Mouse (Mus musculus): ENCODE results near the gene Ap1s2.
A peak's percentile ranks its signal among the peaks of the same experiment; 100 is the strongest.

The Ap1s2 gene

GRCm38 (mm10) chrX:163908337-163909250, at the start of gene Ap1s2:
Gene Ap1s2, plus strand, starts transcription at chrX:163909017.
- DNase-seq, result peak; percentile 96

DNA sequence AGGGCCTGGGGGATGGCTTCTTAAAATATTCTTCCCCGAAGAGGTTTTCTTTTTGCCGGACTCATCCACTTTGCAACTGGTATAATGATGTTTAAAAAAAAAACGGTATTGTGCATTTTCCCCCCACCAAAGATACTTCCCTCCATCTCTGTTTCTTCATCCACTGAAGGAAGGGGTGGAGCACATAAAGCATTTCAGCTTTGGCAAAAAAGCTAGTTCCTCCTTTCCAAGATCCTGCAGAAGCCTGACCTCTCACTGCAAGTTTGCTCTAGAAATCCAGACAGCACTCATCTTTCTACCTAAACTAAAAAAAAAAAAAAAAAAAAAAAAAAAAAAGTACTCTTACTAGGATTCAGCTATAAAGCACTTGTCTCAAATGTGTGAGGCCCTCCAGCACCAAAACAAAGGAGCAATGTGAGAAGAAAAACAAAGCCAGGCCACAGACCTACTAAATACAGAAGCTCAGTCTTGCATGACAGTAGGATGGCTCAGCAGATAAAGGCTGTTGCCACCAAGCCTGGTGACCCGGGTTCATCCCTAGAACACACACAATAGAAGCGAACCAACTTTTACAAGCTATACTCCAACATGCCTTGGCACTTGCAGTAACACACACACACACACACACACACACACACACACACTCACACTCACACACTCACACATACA, 41.0 kb upstream of the Ap1s2 start:
- peak; percentile 13 for DNase-seq

DNA sequence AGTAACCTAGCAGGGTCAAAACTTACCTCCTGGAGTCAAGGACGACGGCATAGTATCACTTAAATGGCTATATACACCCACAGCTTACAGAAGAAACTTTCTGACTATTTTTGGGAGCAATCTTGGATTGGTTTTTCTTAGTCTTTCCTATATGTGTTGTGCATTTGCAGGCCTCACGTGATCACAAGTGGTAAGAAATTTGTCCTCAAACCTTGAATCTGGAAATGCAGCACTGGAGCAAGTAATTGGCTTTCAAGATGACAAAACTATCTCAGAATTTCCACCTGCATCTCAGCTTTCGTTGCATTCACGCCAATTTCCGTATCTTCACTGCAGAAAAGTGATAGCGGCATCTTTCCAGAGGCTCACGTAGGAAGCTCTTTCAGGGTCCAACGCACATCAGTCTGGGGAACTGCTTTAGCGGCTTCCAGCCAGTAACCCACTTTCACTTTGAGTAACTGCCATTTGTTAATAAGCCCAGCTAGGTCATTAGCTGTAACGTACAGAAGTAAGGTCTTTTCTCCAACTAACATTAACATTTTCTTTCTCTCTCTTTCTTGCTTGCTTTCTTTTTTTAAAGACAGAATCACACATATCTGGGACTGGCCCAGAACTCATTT, 40.0 kb upstream of the Ap1s2 start:
- DNase-seq, result no peak

GRCm38 (mm10) chrX:163875932-163876331, 32.9 kb upstream of the Ap1s2 start:
- no peak for DNase-seq

GRCm38 (mm10) chrX:163876636-163877035, 32.2 kb upstream of the Ap1s2 start:
- no peak for DNase-seq

GRCm38 (mm10) chrX:163879039-163879438, 29.8 kb upstream of the Ap1s2 start:
- DNase-seq, result no peak

DNA sequence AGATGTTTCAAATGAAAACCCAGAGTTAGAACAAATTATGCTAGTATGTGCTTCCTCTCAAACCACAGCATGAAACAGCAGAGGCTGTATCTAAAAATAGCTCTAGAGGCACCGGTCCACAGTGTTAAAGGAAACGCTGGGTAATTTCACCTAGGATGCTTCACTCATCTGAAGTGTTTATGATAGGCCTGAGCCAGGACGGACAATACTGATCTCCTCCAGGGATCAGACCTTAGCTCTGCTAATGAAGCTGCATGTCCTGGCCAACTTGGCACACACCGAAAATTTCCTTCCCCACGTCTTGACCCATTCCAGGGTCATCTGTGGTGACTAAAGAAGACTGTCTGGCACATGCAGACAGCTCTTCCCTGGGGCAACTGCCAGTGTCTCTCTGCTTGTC, 29.4 kb upstream of the Ap1s2 start:
- peak; percentile 8 for DNase-seq

GRCm38 (mm10) chrX:163885539-163885981, 23.3 kb upstream of the Ap1s2 start:
- no peak for DNase-seq

DNA sequence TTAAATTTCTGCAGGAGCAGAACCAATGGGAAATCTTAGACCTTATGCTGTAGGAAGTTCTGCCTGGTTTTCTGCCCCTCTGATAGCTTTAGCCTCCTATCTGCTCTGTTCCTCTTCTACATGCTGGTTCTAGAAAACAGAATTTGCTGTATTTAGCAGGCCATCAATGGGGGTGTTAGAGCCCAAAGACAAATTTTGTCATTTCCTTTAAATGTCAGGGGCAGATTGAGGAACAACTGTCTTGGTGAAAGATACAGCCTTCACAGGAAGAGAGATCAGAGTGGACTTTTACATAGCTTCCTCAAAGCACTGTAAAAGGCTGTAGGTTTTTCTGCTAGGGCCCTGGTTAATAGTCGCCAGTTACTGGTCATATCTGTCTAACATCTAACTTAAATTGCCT, 11.5 kb upstream of the Ap1s2 start:
- no peak for DNase-seq

GRCm38 (mm10) chrX:163899431-163900020, 9.3 kb upstream of the Ap1s2 start:
- peak; percentile 11 for DNase-seq

GRCm38 (mm10) chrX:163906861-163907260, 2.0 kb upstream of the Ap1s2 start:
- DNase-seq, result no peak

- DNase-seq, result peak; percentile 12
Measured at GRCm38 (mm10) chrX:163908003-163908336, 847 bp upstream of the Ap1s2 start.

DNA sequence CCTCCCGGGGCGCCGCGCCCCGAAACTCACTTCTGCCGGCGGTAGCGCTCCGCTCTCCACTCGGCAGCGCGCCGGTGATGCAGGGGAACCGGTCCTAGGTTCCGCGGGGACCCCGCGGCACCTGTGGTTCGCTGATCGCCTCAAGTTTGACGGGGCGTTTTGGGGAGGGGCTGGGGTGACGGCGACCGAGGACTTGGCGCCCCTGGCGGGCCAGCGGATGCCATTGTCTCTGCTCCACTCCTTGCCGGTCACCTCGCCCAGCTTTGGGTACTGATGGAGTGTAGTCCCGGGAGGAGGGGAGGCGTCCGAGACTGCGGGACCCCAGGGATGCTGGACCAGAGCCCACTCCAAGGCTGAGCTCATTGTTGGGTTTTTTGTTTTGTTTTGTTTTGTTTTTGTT, 564 bp downstream of the Ap1s2 start:
- DNase-seq, result peak; percentile 29

DNA sequence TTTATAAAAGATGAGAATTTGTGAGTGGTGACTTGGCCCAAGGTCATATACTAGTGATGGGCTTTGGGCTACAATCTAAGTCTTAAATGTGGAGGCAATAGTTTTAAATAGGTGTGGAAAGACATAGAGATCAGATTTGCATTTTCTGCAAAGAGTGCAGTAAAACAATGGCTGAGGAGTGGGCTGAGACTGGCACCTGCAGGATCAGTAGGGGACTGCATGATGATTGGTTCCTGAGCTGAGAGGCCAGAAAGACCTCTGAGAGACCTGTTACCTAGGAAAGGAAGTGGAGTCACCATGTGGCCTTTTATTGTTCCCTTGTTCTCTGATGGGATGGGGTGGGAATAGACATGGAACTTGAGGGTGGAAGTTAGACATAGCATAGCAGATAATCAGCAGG, 4.0 kb downstream of the Ap1s2 start:
- peak; percentile 12 for DNase-seq

DNA sequence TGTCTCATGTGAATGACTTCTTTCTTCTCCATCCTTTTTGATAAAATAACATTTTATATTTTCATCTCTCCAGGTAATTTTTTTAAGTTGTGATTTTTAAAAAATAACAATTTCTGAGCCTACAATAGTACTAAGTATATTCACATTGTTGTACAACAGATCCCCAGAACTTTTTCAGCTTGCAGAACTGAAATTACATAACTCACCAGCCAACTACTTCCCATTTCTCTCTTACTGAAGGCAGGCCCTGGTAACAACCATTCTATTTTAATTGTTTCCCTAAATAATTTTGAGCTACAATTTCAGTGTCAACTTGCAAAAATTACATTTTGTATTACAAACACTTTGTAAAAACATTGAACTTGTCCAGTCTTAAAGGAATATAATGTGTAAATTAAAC, 20.7 kb downstream of the Ap1s2 start:
- no peak for DNase-seq

DNA sequence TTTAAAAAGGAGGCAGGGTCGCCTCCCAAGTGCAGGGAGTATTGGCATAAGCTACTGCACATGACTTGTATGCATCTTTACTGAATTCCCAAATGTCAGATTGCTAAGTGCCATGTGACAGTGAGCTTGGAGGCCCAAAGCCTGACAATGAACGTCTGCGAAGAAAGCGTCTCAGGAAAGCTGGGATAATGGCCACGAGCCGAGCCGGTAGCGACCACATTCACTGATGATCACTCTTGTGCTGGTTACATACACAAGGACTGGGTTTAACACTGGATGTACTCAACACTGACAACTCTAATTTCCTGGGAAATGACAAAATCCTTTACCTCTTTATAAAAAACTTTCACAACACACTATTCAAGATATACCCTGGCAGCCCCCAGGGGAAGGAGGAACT, 25.9 kb downstream of the Ap1s2 start:
- no peak for DNase-seq

- DNase-seq, result peak; percentile 5
Measured at GRCm38 (mm10) chrX:163938587-163938986, 29.8 kb downstream of the Ap1s2 start.

GRCm38 (mm10) chrX:163944381-163944780, 35.6 kb downstream of the Ap1s2 start:
- DNase-seq, result no peak

GRCm38 (mm10) chrX:163951618-163952017, 42.8 kb downstream of the Ap1s2 start:
- DNase-seq, result no peak

DNA sequence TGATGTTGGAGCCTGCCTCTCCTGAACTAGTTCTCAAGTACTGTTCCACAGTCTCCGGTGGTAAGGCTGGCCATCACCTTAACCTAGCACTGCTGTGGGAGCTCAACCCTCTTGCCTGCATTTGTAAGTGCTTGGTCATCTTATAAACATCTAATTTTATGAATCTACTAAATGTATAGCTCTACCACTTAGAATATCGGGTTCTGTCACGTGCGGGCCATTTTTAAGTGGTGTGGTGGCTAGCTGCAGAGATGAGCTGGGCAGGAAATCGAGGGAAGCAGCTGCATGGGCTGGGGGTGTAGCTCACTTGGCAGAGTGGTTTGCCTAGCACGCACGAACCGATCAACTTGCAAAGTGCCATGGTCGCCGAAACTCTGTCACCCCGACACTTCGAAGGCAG, 48.6 kb downstream of the Ap1s2 start:
- no peak for DNase-seq

DNA sequence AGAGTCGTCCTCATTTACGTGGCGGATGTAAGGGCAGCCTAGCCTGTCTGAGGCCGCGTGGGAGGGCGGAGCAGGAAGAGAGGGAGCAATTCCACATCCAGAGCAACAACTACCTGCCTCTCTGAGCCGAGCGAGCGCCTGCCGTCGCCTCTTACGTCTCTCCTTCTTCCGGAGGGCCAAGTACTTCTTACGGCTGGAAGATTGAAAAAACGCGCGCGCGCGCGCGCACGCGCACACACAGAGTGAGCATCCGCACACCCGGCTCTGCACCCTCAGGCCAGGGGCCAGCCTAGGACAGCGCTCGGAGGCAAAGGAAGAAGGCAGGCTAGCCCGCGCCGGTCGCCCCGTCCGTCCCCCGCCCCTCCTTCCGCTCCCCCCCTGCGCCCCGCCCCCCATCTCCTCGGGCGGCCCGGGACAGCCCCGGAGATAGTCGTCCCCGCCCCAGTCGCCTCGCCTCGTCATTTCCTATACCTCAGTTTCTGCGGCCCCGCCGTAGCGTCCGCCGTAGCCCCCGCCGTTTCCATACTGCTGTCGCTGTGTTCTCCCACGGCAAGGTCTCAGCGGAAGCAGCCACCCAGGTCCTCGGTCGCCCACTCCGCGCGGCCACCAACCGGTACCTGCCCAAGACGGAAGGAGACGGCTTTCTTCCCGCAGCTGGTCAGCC, 49.1 kb downstream of the Ap1s2 start:
- peak; percentile 69 for DNase-seq

DNA sequence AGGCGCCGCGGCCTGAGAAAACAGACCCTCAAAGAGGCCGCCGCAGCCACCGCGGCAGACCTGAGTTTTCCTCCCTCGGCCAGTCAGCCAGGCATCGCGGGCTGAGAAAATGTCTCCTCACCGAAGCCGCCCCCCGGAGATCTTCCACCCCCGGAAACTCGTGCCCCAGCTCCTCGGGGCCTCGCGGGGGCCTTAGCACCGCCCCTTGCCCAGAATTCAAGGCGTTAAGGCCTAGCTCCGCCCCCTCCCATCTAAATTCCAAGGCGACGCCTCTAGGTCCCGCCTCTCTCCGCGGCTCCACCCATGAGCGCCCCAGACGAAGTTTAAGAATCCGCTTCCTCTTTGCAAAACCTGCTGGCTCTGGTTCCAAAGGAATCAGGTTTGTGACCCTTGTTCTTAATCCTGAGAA, 49.7 kb downstream of the Ap1s2 start, which contains the start of gene Zrsr2:
Gene Zrsr2, minus strand, starts transcription at position 195 of the 409 bp plus-strand sequence.
- peak; percentile 90 for DNase-seq

- no peak for DNase-seq
Measured at GRCm38 (mm10) chrX:163981092-163981491, 72.3 kb downstream of the Ap1s2 start.
